Mouse (Mus musculus) lung, embryonic 14.5 days (tissue): ENCODE data around the gene Eif3k. TPM values are rescaled to one million over a fixed set of nuclear protein-coding genes. Genes with fewer than 3 reads are reported as not detected.

ENCODE experiments used
- ATAC-seq: fragments of 200-750 bp; cut with Nextera tagmentation; 2 replicates; pipeline ENCODE4 v1.8.0; 2017; ENCODE audit warnings: mild to moderate bottlenecking, moderate TSS enrichment, moderate library complexity; ENCODE audit not compliant: insufficient read depth
- DNase-seq: peaks from one replicate; pipeline ENCODE4 v3.0.0-alpha.2; 2015
- H3K27ac ChIP-seq: fragments of 300-500 bp; sonication (generic); 2 replicates; pipeline ENCODE4 v1.5.1; 2014; ENCODE audit warnings: low read depth, mild to moderate bottlenecking, moderate library complexity
- H3K27me3 ChIP-seq: fragments of 300-500 bp; sonication (generic); 2 replicates; pipeline ENCODE4 v1.6.1; 2014; ENCODE audit warnings: low read length, control low read depth; ENCODE audit not compliant: insufficient read depth
- H3K36me3 ChIP-seq: fragments of 300-500 bp; sonication (generic); 2 replicates; pipeline ENCODE4 v1.6.1; 2014; ENCODE audit warnings: control low read depth; ENCODE audit not compliant: insufficient read depth
- H3K4me1 ChIP-seq: fragments of 300-500 bp; sonication (generic); 2 replicates; pipeline ENCODE4 v1.6.1; 2014; ENCODE audit warnings: antibody characterized with exemption, control low read depth; ENCODE audit not compliant: insufficient read depth
- H3K4me2 ChIP-seq: fragments of 300-500 bp; sonication (generic); 2 replicates; pipeline ENCODE4 v1.6.1; 2014; ENCODE audit warnings: mild to moderate bottlenecking
- H3K4me3 ChIP-seq: fragments of 300-500 bp; sonication (generic); 2 replicates; pipeline ENCODE4 v1.5.1; 2014; ENCODE audit warnings: low read depth, low read length
- H3K9ac ChIP-seq: fragments of 300-500 bp; sonication (generic); 2 replicates; pipeline ENCODE4 v1.6.1; 2014
- H3K9me3 ChIP-seq: fragments of 300-500 bp; sonication (generic); 2 replicates; pipeline ENCODE4 v1.6.1; 2016; ENCODE audit warnings: low read depth, low read length, control low read depth
- CTCF ChIP-seq: IDR thresholded peaks from 2 replicates; pipeline ENCODE4 v1.5.1; 2016; ENCODE audit warnings: antibody characterized with exemption, low read depth
- WGBS: fragments of 180-500 bp; shearing (Covaris S2); extraction: QIAGEN DNeasy Blood & Tissue Kit; methylation state at CpG from one replicate; pipeline ENCODE4 v1.1.7; 2014; 5-methylcytosine and 5-hydroxymethylcytosine counted together
- polyA plus RNA-seq: library from polyadenylated mRNA; unstranded; fragments of >200 nt; fragmentation: Nextera tagmentation; extraction: Ambion mirVana; gene quantifications from 2 replicates; pipeline ENCODE4 v1.2.1, GENCODE M21; 2014

Eif3k gene
- polyA plus RNA-seq, 1 experiment from 2014 or later, result 398 TPM

DNA sequence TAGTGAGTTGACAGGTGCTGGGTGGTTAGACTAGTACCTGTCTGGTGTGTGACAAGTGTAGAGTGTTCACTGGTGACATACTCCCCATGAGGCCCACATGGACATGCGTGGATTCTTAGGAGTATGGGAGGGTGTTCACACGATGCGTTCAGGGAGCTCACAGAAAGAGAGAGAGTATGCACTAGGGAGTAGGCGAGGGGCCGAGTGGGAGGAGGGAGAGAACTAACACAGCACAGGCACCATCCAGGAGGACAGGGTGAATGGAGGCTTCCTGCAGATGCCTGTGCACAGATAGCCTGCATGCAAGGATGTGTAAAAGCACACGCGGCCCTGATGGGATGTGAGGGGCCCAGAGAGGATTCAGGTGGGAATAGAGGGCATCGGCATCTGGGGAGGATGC is 40.8 kb upstream of the Eif3k start:
- H3K4me1 ChIP-seq, result no peaks in the 10 kb centered on the region
- H3K4me2 ChIP-seq, result no peak overlapping the region
- peaks cover 38% of the 10 kb centered on the region for H3K27me3 ChIP-seq
- no peak overlapping the region for H3K4me3 ChIP-seq
- no peak for ATAC-seq
- WGBS, result 87% methylated on average over 8 of the region's 8 CpGs
- no peak for DNase-seq
- H3K27ac ChIP-seq, result no peak overlapping the region
- TF ChIP-seq CTCF, result no peak
- H3K36me3 ChIP-seq, result no peaks in the 10 kb centered on the region
- no peak overlapping the region for H3K9ac ChIP-seq
- no peaks in the 10 kb centered on the region for H3K9me3 ChIP-seq

- Histone ChIP-seq H3K4me3 (peak overlapping the region; percentile 40), H3K27ac (no peak overlapping the region), H3K4me2 (peak overlapping the region; percentile 70), H3K4me1 (no peaks in the 10 kb centered on the region), H3K9ac (peak overlapping the region; percentile 52), H3K36me3 (no peaks in the 10 kb centered on the region), H3K27me3 (peaks cover 40% of the 10 kb centered on the region), H3K9me3 (0 out of 2 replicates have a peak, but pooled peaks cover 4% of the 10 kb centered on the region)
- WGBS, result 2% methylated on average over 79 of the region's 88 CpGs
- TF ChIP-seq CTCF, result no peak
- DNase-seq (peak; percentile 22), ATAC-seq (no peak)
These were observed 38.0 kb upstream of the Eif3k start for GRCm38 (mm10) chr7:29019447-29020220.

- Histone ChIP-seq H3K4me2 (no peak overlapping the region), H3K4me1 (no peaks in the 10 kb centered on the region), H3K9ac (no peak overlapping the region), H3K27me3 (peaks cover 40% of the 10 kb centered on the region), H3K36me3 (no peaks in the 10 kb centered on the region), H3K27ac (no peak overlapping the region), H3K4me3 (no peak overlapping the region), H3K9me3 (0 out of 2 replicates have a peak, but pooled peaks cover 4% of the 10 kb centered on the region)
- no peak for ATAC-seq
- 85% methylated on average over 7 of the region's 7 CpGs for WGBS
- TF ChIP-seq CTCF, result no peak
- no peak for DNase-seq
These were observed 35.6 kb upstream of the Eif3k start for GRCm38 (mm10) chr7:29017222-29017621.

GRCm38 (mm10) chr7:29016440-29016839 is 34.8 kb upstream of the Eif3k start:
- no peak overlapping the region for H3K4me3 ChIP-seq
- TF ChIP-seq CTCF, result no peak
- DNase-seq (no peak), ATAC-seq (no peak)
- H3K27me3 ChIP-seq, result peaks cover 40% of the 10 kb centered on the region
- H3K36me3 ChIP-seq, result no peaks in the 10 kb centered on the region
- no peak overlapping the region for H3K9ac ChIP-seq
- no peaks in the 10 kb centered on the region for H3K4me1 ChIP-seq
- 85% methylated on average over 7 of the region's 7 CpGs for WGBS
- no peak overlapping the region for H3K27ac ChIP-seq
- H3K9me3 ChIP-seq, result 0 out of 2 replicates have a peak, but pooled peaks cover 4% of the 10 kb centered on the region
- no peak overlapping the region for H3K4me2 ChIP-seq

DNA sequence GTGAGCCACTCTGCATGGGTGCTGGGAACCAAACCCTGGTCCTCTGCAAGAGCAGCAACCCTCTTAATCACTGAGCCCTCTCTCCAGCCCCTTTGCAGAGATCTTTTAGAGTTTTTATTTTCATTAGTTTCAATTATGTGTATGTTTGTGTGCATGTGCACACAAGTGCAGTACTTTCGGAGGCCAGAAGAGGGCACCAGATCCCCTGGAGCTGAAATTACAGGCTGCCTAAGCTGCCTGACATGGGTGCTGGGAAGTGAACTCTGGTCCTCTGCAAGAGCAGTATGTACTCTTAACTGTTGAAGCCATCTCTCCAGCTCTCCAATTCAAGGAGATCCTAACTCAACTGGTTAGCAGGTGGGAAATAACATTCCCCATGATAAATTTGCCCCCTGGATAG is 33.3 kb upstream of the Eif3k start:
- Histone ChIP-seq H3K4me3 (no peak overlapping the region), H3K4me1 (no peaks in the 10 kb centered on the region), H3K36me3 (no peaks in the 10 kb centered on the region), H3K9ac (no peak overlapping the region), H3K27me3 (peaks cover 27% of the 10 kb centered on the region), H3K9me3 (0 out of 2 replicates have a peak, but pooled peaks cover 4% of the 10 kb centered on the region), H3K27ac (no peak overlapping the region), H3K4me2 (no peak overlapping the region)
- ATAC-seq, result no peak
- no peak for DNase-seq
- peak; percentile 32; the same call in 1 of the 2 replicates for TF ChIP-seq CTCF
- 83% methylated on average over 1 of the region's 1 CpGs for WGBS

- 64% methylated on average over 9 of the region's 9 CpGs for WGBS
- DNase-seq (no peak), ATAC-seq (no peak)
- H3K9me3 ChIP-seq, result no peaks in the 10 kb centered on the region
- no peak overlapping the region for H3K4me3 ChIP-seq
- no peaks in the 10 kb centered on the region for H3K27me3 ChIP-seq
- no peak for TF ChIP-seq CTCF
- no peaks in the 10 kb centered on the region for H3K36me3 ChIP-seq
- no peak overlapping the region for H3K27ac ChIP-seq
- no peak overlapping the region for H3K4me2 ChIP-seq
- no peak overlapping the region for H3K9ac ChIP-seq
- H3K4me1 ChIP-seq, result no peaks in the 10 kb centered on the region
These were observed 27.1 kb upstream of the Eif3k start for GRCm38 (mm10) chr7:29008714-29009113.

DNA sequence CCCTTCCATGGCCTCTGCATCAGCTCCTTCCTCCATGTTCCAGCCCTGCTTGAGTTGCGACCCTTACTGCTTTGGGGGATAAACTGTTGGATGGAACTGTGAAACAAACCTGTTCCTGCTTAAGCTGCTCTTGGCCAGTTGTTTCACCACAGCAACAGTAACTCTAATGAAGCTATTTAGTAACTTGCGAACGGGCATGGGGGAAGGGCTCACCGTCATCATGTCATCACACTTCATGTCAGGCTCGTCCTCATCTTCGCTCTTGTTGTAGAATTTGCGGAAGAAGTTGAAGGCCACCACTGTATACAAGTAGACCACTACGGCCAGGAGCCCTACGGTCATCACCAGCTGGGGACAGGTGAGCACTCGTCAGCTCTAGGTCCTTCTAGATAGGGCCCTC is 26.5 kb upstream of the Eif3k start:
- Histone ChIP-seq H3K27me3 (no peaks in the 10 kb centered on the region), H3K4me1 (no peaks in the 10 kb centered on the region), H3K4me3 (no peak overlapping the region), H3K9ac (no peak overlapping the region), H3K9me3 (no peaks in the 10 kb centered on the region), H3K27ac (no peak overlapping the region), H3K36me3 (no peaks in the 10 kb centered on the region), H3K4me2 (no peak overlapping the region)
- 89% methylated on average over 10 of the region's 10 CpGs for WGBS
- ATAC-seq (no peak), DNase-seq (no peak)
- no peak for TF ChIP-seq CTCF
